Mouse (Mus musculus) liver, embryonic 15.5 days (tissue): ENCODE results near the gene Wnt8b. TPM values are rescaled to one million over a fixed set of nuclear protein-coding genes. Genes with fewer than 3 reads are reported as not detected.
"Not testable (repeated sequence)": the region's sequence is repeated elsewhere in the genome, so short reads cannot be mapped to it uniquely, and the experiment has no call there.

Experiments used
- ATAC-seq: fragments of 200-750 bp; cut with Nextera tagmentation; 2 replicates; pipeline ENCODE4 v1.8.0; 2017; ENCODE audit warnings: moderate number of reproducible peaks, mild to moderate bottlenecking, moderate library complexity; ENCODE audit not compliant: insufficient read depth
- H3K27ac ChIP-seq: fragments of 300-500 bp; sonication (generic); replicated peaks from 2 replicates; pipeline ENCODE4 v1.5.1; 2015; ENCODE audit warnings: mild to moderate bottlenecking, inconsistent platforms
- H3K27me3 ChIP-seq: fragments of 300-500 bp; sonication (generic); 2 replicates; pipeline ENCODE4 v1.6.1; 2015; ENCODE audit warnings: mild to moderate bottlenecking, inconsistent platforms
- H3K36me3 ChIP-seq: fragments of 300-500 bp; sonication (generic); replicated peaks from 2 replicates; pipeline ENCODE4 v1.6.1; 2015; ENCODE audit warnings: moderate library complexity, mild to moderate bottlenecking, inconsistent platforms
- H3K4me1 ChIP-seq: fragments of 300-500 bp; sonication (generic); replicated peaks from 2 replicates; pipeline ENCODE4 v1.6.1; 2015; ENCODE audit warnings: inconsistent platforms
- H3K4me2 ChIP-seq: fragments of 300-500 bp; sonication (generic); 2 replicates; pipeline ENCODE4 v1.6.1; 2015; ENCODE audit warnings: moderate library complexity, mild to moderate bottlenecking, inconsistent platforms
- H3K4me3 ChIP-seq: fragments of 300-500 bp; sonication (generic); replicated peaks from 2 replicates; pipeline ENCODE4 v1.5.1; 2015; ENCODE audit warnings: mild to moderate bottlenecking, inconsistent platforms
- H3K9ac ChIP-seq: fragments of 300-500 bp; sonication (generic); 2 replicates; pipeline ENCODE4 v1.6.1; 2015; ENCODE audit warnings: moderate library complexity, mild to moderate bottlenecking, inconsistent platforms
- H3K9me3 ChIP-seq: fragments of 300-500 bp; sonication (generic); replicated peaks from 2 replicates; pipeline ENCODE4 v1.6.1; 2016; ENCODE audit warnings: inconsistent platforms
- WGBS: fragments of 180-500 bp; shearing (Covaris S2); methylation state at CpG from one replicate; pipeline ENCODE4 v1.1.7; 2015; ENCODE audit warnings: mixed read lengths; ENCODE audit not compliant: insufficient replicate concordance; 5-methylcytosine and 5-hydroxymethylcytosine counted together
- polyA plus RNA-seq: library from polyadenylated mRNA; unstranded; fragments of >200 nt; fragmentation: Nextera tagmentation; extraction: Ambion mirVana; gene quantifications from 2 replicates; pipeline ENCODE4 v1.2.1, GENCODE M21; 2015

Gene Wnt8b
- not detected in 2 replicates for polyA plus RNA-seq

DNA sequence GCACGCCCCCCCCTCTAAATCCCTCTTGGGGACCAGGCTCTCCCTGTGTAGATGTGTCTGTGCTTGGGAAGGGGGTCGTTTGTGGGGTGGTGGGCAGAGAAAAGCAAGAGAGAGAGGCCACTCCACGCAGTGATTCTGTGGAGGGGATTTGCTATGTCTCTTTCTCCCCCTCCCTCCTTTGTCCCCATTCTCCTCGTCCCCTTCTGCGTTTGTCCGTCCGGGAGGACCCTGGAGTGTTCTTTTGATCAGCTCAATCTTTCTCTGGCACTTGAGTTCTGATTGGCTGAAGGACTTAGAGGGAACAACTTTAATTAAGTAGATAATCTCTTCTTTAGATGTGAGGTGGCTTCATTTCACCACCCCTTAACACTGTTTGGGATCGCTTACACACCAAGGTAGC, at the start of gene Wnt8b:
Wnt8b (plus strand) TSS at position 345 of the 400 bp plus-strand sequence.
- Histone ChIP-seq H3K4me1 (no peaks in the 10 kb centered on the region), H3K9me3 (no peaks in the 10 kb centered on the region), H3K9ac (no peak within 1 kb of the TSS), H3K4me2 (no peak within 1 kb of the TSS), H3K27ac (no peak within 1 kb of the TSS), H3K27me3 (peaks cover 41% of the 10 kb centered on the region), H3K4me3 (no peak within 1 kb of the TSS), H3K36me3 (no peaks in the 10 kb centered on the region)
- WGBS, result 33% methylated on average over 8 of the region's 8 CpGs
- no peak for ATAC-seq

DNA sequence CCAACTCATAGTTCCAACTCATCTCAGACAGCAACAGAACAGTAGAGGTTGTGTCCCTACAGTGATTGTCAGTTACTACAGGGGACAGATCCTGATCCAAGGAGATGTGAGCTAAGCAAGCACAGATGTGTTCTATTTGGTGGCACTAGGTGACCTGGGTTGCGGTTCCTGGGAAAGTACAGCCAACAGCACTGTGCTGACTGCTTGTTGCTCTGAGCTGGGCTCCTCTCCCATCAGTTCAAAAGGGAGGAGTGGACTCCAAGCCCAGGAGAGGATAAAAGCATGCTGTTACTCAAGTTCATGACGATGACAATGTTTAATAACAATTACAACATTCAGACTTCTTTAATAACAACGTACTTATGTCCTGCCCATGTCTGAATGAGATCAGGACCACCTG, 47.5 kb upstream of the Wnt8b start:
- Histone ChIP-seq H3K27me3 (peaks cover 4% of the 10 kb centered on the region; the same call in 1 of the 2 replicates), H3K4me2 (no peak overlapping the region), H3K9ac (no peak overlapping the region), H3K27ac (no peak overlapping the region), H3K4me3 (no peak overlapping the region), H3K4me1 (no peaks in the 10 kb centered on the region), H3K9me3 (no peaks in the 10 kb centered on the region), H3K36me3 (no peaks in the 10 kb centered on the region)
- WGBS, result 65% methylated on average over 3 of the region's 3 CpGs
- no peak for ATAC-seq

DNA sequence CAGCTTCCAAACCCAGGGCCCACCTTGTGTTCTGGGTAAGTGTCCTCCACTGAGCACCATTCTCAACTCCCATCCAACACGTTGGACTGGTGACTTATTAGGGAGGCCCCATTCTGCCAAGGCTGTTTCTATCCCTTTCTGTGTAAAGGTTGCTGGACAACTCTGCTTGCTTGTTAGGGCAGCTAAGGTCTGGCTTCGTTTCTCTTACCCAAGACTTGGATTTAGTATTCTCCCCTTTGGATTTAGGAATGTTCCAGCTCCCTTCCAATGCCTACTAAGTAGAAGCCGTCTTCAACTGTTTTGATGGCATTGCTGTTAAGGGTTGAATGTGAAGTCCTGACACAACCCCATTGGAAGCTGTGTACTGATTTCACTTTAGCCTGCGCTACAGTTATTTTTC, 45.3 kb upstream of the Wnt8b start:
- Histone ChIP-seq H3K9ac (no peak overlapping the region), H3K4me1 (no peaks in the 10 kb centered on the region), H3K27ac (no peak overlapping the region), H3K36me3 (no peaks in the 10 kb centered on the region), H3K9me3 (no peaks in the 10 kb centered on the region), H3K4me2 (no peak overlapping the region), H3K27me3 (no peaks in the 10 kb centered on the region), H3K4me3 (no peak overlapping the region)
- 55% methylated on average over 4 of the region's 4 CpGs for WGBS
- no peak for ATAC-seq

DNA sequence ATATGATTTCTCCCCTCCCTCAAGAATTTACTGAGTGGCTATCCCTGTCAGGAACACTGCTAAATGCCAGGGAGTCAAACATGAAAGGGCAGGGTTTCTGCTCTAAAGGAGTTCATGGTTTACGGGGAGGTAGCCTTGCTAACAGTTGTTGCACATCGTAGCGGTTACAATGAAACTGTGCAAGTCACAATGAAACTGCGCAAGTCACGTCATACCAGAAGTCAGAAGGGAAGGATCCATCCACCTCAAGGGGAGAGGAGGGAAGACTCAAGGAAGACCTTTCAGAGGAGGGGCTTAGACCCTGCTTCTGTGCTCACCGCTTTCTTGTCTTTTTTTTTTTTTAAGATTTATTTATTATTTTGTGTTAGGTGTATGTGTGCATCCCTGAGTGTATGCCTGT, 38.4 kb upstream of the Wnt8b start:
- H3K4me2 ChIP-seq, result no peak overlapping the region
- no peaks in the 10 kb centered on the region for H3K27me3 ChIP-seq
- H3K36me3 ChIP-seq, result no peaks in the 10 kb centered on the region
- no peaks in the 10 kb centered on the region for H3K4me1 ChIP-seq
- H3K9ac ChIP-seq, result no peak overlapping the region
- no peak for ATAC-seq
- no peak overlapping the region for H3K27ac ChIP-seq
- WGBS, result 74% methylated on average over 6 of the region's 6 CpGs
- H3K9me3 ChIP-seq, result no peaks in the 10 kb centered on the region
- H3K4me3 ChIP-seq, result no peak overlapping the region

DNA sequence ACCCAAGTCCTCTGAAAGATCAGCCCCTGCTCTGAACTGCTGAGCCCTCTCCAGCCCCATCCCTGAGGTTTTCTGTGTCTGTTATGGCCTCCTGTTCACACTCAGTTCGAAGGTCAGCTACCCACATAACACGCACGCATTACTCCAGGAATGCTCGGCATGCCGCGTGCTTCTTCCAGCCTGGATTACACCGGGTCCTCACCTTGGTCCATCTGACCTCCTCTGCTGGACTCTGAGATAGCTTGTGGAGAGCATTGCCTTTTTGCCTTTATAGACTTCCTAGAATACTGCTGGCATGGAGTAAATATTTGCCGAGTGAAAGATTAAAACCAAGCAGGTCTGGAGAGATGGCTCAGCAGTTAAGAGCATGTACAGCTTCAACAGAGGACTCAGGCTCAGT, 37.9 kb upstream of the Wnt8b start:
- 72% methylated on average over 8 of the region's 8 CpGs for WGBS

DNA sequence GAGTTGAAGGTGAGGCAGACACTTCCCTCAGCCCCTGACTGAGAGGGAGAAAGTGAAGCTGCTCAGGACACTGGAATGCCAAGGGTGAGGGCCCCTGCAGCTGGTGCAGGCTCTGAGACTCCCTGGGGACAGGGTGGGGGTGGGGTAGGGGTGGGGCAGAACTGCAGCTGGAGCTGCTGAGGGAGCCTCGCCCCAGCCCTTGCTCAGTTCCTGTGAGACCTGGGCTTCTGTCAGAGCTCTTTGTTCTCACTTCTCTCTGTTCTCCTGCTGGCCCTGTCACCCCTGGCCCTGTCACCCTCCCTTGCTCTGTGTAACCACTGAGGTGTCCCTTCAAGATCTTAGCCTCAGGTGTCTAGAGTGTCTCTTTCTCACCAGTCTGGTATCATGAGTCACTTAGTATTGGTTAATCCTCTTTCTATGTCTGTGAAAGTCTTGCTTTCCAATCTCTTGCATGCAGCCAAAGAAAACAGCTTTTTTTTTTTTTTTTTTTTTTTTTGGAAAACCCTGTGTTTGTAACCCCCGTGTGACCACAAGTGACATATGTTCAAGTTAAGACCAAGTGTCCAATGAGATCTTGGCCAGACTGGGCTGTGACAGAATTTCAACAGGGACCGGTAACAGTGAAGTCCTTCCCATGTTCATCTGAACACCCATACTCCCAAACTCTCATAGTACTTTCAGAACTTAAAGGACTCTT, 35.8 kb upstream of the Wnt8b start:
- no peak overlapping the region for H3K27ac ChIP-seq
- H3K4me1 ChIP-seq, result no peaks in the 10 kb centered on the region
- no peaks in the 10 kb centered on the region for H3K36me3 ChIP-seq
- H3K9ac ChIP-seq, result no peak overlapping the region
- no peaks in the 10 kb centered on the region for H3K27me3 ChIP-seq
- no peak overlapping the region for H3K4me2 ChIP-seq
- ATAC-seq, result no peak
- H3K9me3 ChIP-seq, result no peaks in the 10 kb centered on the region
- 41% methylated on average over 3 of the region's 3 CpGs for WGBS
- no peak overlapping the region for H3K4me3 ChIP-seq

More for the DNA sequence above, 37.9 kb upstream of the Wnt8b start:
- Histone ChIP-seq H3K27ac (no peak overlapping the region), H3K27me3 (no peaks in the 10 kb centered on the region), H3K4me3 (no peak overlapping the region), H3K4me2 (no peak overlapping the region), H3K9ac (no peak overlapping the region), H3K9me3 (no peaks in the 10 kb centered on the region), H3K36me3 (no peaks in the 10 kb centered on the region), H3K4me1 (no peaks in the 10 kb centered on the region)
- no peak for ATAC-seq

DNA sequence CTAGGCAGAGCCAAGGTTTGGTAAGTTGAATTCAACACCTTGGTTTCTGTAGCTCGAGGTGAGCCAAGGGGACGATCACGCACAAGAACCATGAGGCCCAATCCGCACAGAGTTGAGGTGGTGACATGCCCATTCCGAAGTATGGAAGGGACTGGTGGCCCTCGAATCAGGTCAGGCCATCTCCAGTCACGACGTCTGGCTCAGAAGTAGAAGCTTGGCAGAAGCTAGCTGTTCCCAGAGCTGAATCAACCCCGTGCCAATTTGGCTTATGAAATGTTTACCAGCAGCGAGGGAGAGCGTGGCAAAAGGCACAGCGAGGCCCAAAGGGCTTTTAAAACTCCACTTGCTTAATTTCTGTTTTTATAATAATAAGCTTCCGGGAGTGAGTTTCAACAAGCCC, 34.6 kb upstream of the Wnt8b start:
- H3K9ac ChIP-seq, result no peak overlapping the region
- no peaks in the 10 kb centered on the region; the same call in 1 of the 2 replicates for H3K27me3 ChIP-seq
- H3K27ac ChIP-seq, result no peak overlapping the region
- H3K36me3 ChIP-seq, result no peaks in the 10 kb centered on the region
- H3K4me1 ChIP-seq, result no peaks in the 10 kb centered on the region
- H3K4me2 ChIP-seq, result no peak overlapping the region
- 67% methylated on average over 13 of the region's 13 CpGs for WGBS
- no peak for ATAC-seq
- no peak overlapping the region for H3K4me3 ChIP-seq
- H3K9me3 ChIP-seq, result no peaks in the 10 kb centered on the region

DNA sequence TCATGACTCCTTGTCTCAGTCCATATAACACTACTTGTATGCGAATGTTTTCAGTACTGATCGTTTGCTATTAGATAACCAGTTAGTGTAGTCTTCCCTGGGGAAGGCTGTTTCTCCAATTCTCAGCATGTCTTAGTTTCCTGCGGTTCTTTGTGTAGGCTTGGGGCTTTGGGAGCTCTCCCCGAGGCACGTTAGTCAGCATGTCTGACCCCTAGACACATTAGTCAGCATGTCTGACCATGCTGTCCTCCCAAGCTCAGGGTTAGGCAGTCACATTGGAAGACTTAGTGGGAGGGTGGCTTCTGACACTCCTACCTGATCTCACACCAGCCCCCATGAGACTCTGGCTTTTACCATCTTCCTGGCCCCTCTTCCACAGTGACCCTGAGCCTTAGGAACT, 32.8 kb upstream of the Wnt8b start:
- H3K9me3 ChIP-seq, result no peaks in the 10 kb centered on the region
- H3K36me3 ChIP-seq, result no peaks in the 10 kb centered on the region
- 61% methylated on average over 5 of the region's 5 CpGs for WGBS
- no peaks in the 10 kb centered on the region for H3K4me1 ChIP-seq
- H3K4me3 ChIP-seq, result no peak overlapping the region
- no peak for ATAC-seq
- H3K4me2 ChIP-seq, result no peak overlapping the region
- H3K27me3 ChIP-seq, result no peaks in the 10 kb centered on the region; the same call in 1 of the 2 replicates
- H3K27ac ChIP-seq, result no peak overlapping the region
- H3K9ac ChIP-seq, result no peak overlapping the region

DNA sequence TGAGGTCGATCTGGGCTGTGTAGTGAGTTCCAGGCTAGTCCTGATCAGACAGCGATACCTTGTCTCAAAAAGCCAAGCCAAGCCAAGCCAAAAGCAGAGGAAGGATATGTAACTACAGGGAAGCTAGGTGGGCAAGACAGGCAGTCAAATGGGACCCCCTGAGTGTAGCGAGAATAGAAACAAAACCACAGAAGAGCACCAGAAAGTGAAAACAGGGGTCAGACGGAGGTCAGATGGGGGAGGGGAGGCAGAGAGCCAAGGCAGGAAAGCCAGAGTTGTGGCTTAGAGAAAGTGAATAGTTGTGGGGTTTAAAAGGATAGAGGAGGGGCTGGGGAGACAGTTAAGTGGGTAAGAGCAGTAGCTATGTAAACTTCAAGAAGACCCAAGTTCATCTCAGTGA, 31.8 kb upstream of the Wnt8b start:
- no peak overlapping the region for H3K27ac ChIP-seq
- H3K9me3 ChIP-seq, result no peaks in the 10 kb centered on the region
- WGBS, result 33% methylated on average over 4 of the region's 4 CpGs

DNA sequence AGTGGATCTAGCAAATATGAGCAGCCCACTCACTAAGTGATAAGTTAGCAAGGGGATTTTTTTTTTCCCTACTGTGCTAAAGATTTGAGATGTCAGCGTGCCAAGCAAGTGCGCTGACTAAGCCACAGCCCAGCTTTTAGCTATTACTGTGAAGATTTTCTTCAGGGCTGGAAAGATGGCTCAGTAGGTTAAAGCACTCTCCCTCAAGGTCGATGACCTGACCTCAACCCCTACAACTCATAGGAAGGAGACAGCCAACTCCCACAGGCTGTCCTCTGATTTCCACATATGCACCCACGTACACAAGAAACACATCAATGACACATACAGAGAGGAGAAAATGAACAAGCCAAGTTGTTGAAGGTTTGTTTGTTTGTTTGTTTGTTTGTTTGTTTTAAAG, 31.1 kb upstream of the Wnt8b start:
- Histone ChIP-seq H3K4me1 (no peaks in the 10 kb centered on the region), H3K4me3 (no peak overlapping the region), H3K9me3 (no peaks in the 10 kb centered on the region), H3K36me3 (no peaks in the 10 kb centered on the region), H3K27me3 (no peaks in the 10 kb centered on the region; the same call in 1 of the 2 replicates), H3K4me2 (no peak overlapping the region), H3K9ac (no peak overlapping the region), H3K27ac (no peak overlapping the region)
- no peak for ATAC-seq
- WGBS, result 67% methylated on average over 4 of the region's 4 CpGs

More for the DNA sequence above, 31.8 kb upstream of the Wnt8b start:
- no peak for ATAC-seq
- Histone ChIP-seq H3K4me2 (no peak overlapping the region), H3K36me3 (no peaks in the 10 kb centered on the region), H3K4me1 (no peaks in the 10 kb centered on the region), H3K27me3 (no peaks in the 10 kb centered on the region; the same call in 1 of the 2 replicates), H3K9ac (no peak overlapping the region), H3K4me3 (no peak overlapping the region)

DNA sequence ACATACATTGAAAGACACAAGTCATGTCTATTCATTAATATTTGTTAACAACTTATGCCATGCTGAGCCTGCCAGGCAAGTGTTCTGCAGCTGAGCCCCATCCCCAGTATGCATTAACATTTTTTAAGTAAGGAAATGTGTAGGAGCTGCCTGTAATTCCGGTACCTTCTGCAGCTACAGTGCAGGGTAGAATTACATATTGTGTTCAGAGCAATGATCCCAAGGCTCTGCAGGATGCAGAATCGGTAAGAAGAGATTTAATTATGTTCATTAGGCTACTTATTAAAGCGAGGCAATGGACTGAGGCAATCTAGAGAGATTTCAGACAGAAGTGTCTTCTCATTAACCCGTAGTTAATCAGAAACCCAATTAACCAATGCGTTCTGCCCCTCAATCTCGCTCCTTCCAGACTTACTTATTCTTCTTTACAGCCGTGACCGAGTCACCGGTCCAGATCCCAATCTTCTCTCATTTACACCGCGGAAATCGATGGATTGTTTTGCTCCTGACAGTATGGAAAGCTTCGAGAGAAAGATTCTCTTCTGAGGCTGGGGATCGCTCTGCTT, 27.2 kb upstream of the Wnt8b start:
- H3K9ac ChIP-seq, H3K4me2 ChIP-seq, ATAC-seq, H3K9me3 ChIP-seq, H3K27ac ChIP-seq, H3K36me3 ChIP-seq, H3K4me1 ChIP-seq, H3K4me3 ChIP-seq, H3K27me3 ChIP-seq: not testable (repeated sequence)
- 68% methylated on average over 14 of the region's 14 CpGs for WGBS

DNA sequence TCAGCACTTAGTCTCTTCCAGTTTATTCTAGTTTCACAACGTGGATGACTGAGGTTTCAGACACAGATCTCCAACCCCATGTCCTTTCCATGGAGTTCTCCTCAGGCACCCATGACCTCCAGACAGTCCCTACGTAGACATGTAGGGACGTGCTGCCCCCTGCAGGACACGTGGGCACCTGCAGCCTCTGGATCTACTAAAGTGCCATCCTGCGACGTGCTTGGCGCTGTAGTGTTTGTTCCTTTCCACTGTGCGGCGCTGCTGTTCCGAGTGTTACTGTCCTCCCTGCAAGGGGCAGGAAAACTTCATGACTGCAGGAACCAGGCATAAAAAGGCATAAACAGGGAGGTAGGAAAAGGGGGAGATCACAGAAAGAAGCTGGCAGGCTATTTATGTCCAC, 19.1 kb upstream of the Wnt8b start:
- H3K27me3 ChIP-seq, result peaks cover 15% of the 10 kb centered on the region; the same call in 1 of the 2 replicates
- no peak overlapping the region for H3K4me3 ChIP-seq
- WGBS, result 2% methylated on average over 10 of the region's 10 CpGs
- no peaks in the 10 kb centered on the region for H3K36me3 ChIP-seq
- no peak overlapping the region for H3K4me2 ChIP-seq
- no peaks in the 10 kb centered on the region for H3K4me1 ChIP-seq
- ATAC-seq, result no peak
- no peak overlapping the region for H3K9ac ChIP-seq
- no peaks in the 10 kb centered on the region for H3K9me3 ChIP-seq
- H3K27ac ChIP-seq, result no peak overlapping the region
